Mouse (Mus musculus) ovary, postnatal 10 days (tissue): Measurements from ENCODE around the gene Vmn1r234.
A peak's percentile ranks its signal among the peaks of the same experiment; 100 is the strongest.
"Not testable (repeated sequence)": the region's sequence is repeated elsewhere in the genome, so short reads cannot be mapped to it uniquely, and the experiment has no call there.

Experiments used
- DNase-seq: peaks from one replicate; pipeline ENCODE4 v3.0.0; 2022; ENCODE audit warnings: low spot score

Vmn1r234 gene

GRCm38 (mm10) chr17:21225787-21226186 is at the start of gene Vmn1r234:
Gene Vmn1r234 (plus strand): TSS chr17:21226087.
- DNase-seq: no peak

GRCm38 (mm10) chr17:21211081-21211480 is 14.8 kb upstream of the Vmn1r234 start:
- not testable (repeated sequence) for DNase-seq

- DNase-seq: peak; percentile 12
Observed at GRCm38 (mm10) chr17:21231654-21232053, 5.8 kb downstream of the Vmn1r234 start.

GRCm38 (mm10) chr17:21256111-21256510 is 30.2 kb downstream of the Vmn1r234 start, which contains the start of gene Vmn1r235:
Gene Vmn1r235 (plus strand): TSS chr17:21256411.
- no peak for DNase-seq

GRCm38 (mm10) chr17:21272103-21272502 is 46.2 kb downstream of the Vmn1r234 start:
- no peak for DNase-seq

- no peak for DNase-seq
Observed at GRCm38 (mm10) chr17:21282642-21283041, 56.8 kb downstream of the Vmn1r234 start, which contains the start of gene Vmn1r236. Gene Vmn1r236 (plus strand): TSS chr17:21282942.

- DNase-seq: no peak
Observed at GRCm38 (mm10) chr17:21284395-21284794, 58.5 kb downstream of the Vmn1r234 start.
